Mouse (Mus musculus): ENCODE measurements around the gene Adamtsl4. TPM values are rescaled to one million over a fixed set of nuclear protein-coding genes. Genes with fewer than 3 reads are reported as not detected.
"Not testable (repeated sequence)": the region's sequence is repeated elsewhere in the genome, so short reads cannot be mapped to it uniquely, and the experiment has no call there.

Adamtsl4 gene
- polyA plus RNA-seq, 1 experiment from 2014 or later: 0.96 TPM

DNA sequence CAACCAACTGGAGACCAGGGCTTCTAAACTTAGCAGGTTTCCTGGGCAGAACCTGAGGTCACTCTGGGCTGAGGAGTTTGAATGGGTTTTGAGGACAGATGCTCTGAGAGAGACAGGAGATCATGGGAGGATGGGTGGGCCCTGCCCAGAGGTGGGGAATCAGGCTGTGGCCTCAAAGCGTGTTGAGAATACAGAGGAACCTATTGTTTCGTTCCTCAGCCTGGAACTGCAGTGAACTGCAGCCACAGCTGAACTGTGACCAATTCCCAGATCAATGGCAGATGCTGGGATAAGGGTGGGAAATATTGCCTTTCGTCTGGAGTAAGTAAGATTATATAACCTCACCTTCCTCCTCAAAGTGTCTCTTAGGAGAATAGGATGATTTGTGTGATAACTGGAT is 8.1 kb upstream of the Adamtsl4 start:
- Histone ChIP-seq H3K27ac (no peak overlapping the region), H3K4me3 (no peak overlapping the region), H3K36me3 (peaks cover 5% of the 10 kb centered on the region; the same call in 1 of the 2 replicates), H3K27me3 (replicated peaks) (no peaks in the 10 kb centered on the region), H3K4me1 (peaks cover 20% of the 10 kb centered on the region), H3K4me2 (replicated peaks) (no peak overlapping the region), H3K9me3 (no peaks in the 10 kb centered on the region), H3K9ac (no peak overlapping the region)
- 33% methylated on average over 3 of the region's 3 CpGs for WGBS
- ATAC-seq (ENCODE audit: low FRiP score, low read depth): 0 out of 2 replicates have a peak, but pooled peaks have one; percentile 33

DNA sequence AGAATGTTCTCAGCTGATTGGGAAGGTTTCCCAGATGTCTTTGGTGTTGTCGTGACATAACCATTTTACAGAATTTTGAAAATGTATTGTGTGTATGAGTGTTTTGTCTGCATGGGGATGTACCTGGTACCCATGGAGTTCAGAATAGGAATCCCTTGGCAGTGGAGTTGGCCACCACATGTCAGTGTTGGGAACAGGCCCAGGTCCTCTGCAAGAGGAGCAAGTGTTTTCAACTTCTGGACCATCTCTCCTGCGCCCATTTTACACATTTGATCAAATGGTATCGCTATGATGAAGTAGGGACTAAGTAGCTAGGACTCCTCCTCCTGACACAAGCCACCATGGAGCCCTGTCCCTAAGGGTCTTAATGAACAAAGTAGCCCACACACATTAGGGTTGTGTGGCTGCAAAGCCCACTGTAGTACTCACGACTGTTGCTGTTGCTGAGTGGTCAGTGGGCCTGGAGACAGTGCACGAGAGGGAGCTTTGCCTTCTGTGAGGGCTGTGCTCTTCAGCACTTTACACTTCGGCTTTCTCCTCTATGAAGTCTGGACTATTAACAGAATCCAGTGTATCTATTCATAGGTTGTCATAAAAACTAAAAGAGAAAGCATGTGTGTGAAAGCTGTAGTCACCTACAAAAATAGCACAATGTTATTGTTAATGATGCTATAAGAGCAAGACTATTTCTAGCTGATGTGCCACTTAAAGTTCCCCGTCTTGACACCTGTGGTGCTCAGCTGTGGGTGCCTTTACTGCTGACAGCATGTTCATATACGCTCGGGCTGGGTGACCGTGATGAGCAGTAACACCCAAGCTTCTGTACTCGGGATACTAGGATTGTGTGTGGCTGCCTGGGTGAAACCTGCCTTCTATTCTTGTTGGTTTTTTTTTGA is 7.3 kb upstream of the Adamtsl4 start:
- WGBS: 88% methylated on average over 11 of the region's 11 CpGs
- Histone ChIP-seq H3K27me3 (replicated peaks) (no peaks in the 10 kb centered on the region), H3K4me2 (replicated peaks) (no peak overlapping the region), H3K9ac (no peak overlapping the region), H3K27ac (no peak overlapping the region), H3K36me3 (peaks cover 5% of the 10 kb centered on the region; the same call in 1 of the 2 replicates), H3K4me3 (no peak overlapping the region), H3K9me3 (no peaks in the 10 kb centered on the region), H3K4me1 (peaks cover 20% of the 10 kb centered on the region)
- ATAC-seq (ENCODE audit: low FRiP score, low read depth): no peak

DNA sequence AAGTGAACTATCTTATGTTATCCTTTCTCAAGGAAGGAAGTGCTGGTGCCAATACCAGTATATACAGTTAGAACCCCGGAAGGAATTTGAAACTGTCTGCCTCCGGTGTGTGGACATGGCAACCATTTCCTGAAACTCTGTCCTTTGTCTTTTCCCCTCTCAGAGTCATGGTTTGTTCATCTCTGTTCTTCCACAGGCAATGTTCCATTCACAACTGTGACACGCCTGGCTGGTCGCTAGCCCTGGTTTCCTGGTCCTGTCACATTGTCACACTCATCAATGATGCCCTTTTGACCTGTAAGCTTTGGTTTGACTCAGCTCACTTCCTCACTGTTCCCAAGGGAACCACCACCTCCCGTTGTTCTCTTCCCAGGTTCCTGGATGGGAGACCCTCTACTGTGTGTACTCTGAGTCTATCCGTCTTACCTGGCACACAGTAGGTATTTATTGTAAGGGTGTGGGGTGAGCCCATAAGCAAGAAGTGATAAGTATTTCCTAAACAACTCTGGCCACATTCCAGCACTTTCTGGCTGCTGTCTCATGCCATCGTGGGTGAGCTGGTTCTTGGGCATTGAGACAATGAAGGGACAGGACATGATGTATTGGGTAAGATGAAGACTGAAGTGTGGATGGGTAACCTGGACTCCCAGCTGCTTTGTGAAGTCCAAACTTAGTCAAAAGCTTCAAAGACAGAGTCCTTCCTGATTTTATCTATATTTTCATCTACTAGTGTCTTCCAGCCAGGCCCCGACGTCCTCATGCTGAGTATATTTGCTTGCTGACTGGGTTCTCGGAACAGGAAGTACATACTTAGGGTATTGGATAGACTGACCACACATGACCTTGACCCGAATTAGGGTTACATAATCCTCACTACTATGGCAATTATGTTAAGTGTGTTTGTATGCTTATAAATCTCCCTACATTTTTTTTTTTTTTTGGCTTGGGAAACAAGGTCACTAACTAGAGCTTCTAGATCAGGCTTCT is 6.4 kb upstream of the Adamtsl4 start:
- no peak for ATAC-seq (ENCODE audit: low FRiP score, low read depth)
- Histone ChIP-seq H3K4me2 (replicated peaks) (no peak overlapping the region), H3K27me3 (replicated peaks) (no peaks in the 10 kb centered on the region), H3K27ac (no peak overlapping the region), H3K9me3 (no peaks in the 10 kb centered on the region), H3K9ac (no peak overlapping the region), H3K4me3 (no peak overlapping the region), H3K36me3 (peaks cover 5% of the 10 kb centered on the region; the same call in 1 of the 2 replicates), H3K4me1 (peaks cover 20% of the 10 kb centered on the region)
- WGBS: 73% methylated on average over 11 of the region's 11 CpGs

DNA sequence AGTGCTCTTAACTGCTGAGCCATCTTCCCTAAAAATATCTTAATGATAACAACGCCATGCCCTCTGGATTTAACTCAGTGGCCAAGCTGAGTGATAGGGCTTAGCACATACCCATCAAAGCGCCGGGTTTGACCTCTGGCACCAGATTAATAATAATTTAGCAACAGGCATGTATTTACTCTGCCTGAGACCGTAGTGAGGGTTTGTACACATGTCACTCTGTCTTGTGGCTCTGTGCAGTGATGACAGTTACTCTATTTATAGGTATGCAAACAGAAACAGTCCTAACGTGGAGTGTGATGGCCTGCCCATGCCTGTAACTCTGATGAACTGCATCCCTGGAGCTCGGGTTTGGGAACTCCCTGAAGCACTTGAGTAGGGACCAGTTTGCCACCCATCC is 5.0 kb upstream of the Adamtsl4 start:
- H3K4me1 ChIP-seq: peaks cover 25% of the 10 kb centered on the region
- no peak overlapping the region for H3K9ac ChIP-seq
- no peak for ATAC-seq (ENCODE audit: low FRiP score, low read depth)
- no peak overlapping the region for H3K4me2 ChIP-seq (replicated peaks)
- no peak overlapping the region for H3K4me3 ChIP-seq
- H3K36me3 ChIP-seq: peaks cover 5% of the 10 kb centered on the region; the same call in 1 of the 2 replicates
- no peaks in the 10 kb centered on the region for H3K27me3 ChIP-seq (replicated peaks)
- 86% methylated on average over 6 of the region's 6 CpGs for WGBS
- H3K9me3 ChIP-seq: no peaks in the 10 kb centered on the region
- no peak overlapping the region for H3K27ac ChIP-seq

DNA sequence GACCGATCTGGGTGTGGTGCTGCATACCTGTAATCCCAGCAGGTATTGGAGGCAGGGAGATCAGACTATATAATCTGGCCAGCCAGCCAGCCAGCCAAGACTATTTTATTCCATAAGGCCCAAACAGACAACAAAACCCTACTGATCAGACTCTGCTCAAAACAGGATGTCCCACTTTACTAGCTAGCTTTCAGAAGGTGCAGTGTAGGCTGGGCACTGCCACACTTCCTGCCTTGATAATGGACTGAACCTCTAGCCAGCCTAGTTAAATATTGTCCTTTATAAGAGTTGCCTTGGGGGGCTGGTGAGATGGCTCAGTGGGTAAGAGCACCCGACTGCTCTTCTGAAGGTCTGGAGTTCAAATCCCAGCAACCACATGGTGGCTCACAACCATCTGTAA is 2.8 kb upstream of the Adamtsl4 start:
- H3K27ac ChIP-seq; H3K36me3 ChIP-seq; H3K4me3 ChIP-seq; H3K27me3 ChIP-seq (replicated peaks); H3K4me2 ChIP-seq (replicated peaks); H3K9me3 ChIP-seq; H3K9ac ChIP-seq; ATAC-seq (ENCODE audit: low FRiP score, low read depth): not testable (repeated sequence)
- WGBS: 93% methylated on average over 2 of the region's 2 CpGs
- H3K4me1 ChIP-seq: peaks cover 29% of the 10 kb centered on the region

DNA sequence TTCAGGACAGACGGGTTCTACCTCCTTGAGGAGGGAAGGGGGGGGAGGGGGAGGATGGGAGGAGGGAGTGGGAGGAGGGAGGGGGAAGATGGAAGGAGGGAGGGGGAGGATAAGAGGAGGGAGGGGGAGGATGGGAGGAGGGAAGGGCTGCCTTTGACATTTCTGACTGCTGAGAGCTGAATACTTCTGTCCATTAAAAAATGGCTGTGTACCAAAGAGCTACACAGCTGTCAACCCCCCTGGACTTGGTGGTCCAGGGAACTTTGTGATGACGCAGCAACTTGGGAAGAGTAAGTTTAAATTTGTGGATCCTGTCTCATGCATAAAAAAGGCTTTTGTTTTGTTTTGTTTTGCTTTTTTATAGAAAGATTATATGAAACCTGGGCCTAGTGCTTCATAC is 2.2 kb upstream of the Adamtsl4 start:
- Histone ChIP-seq H3K27ac (no peak overlapping the region), H3K9me3 (no peaks in the 10 kb centered on the region), H3K27me3 (replicated peaks) (peaks cover 6% of the 10 kb centered on the region; the same call in 1 of the 2 replicates), H3K4me3 (no peak overlapping the region), H3K4me1 (peaks cover 26% of the 10 kb centered on the region), H3K36me3 (peaks cover 5% of the 10 kb centered on the region; the same call in 1 of the 2 replicates), H3K9ac (no peak overlapping the region), H3K4me2 (replicated peaks) (no peak overlapping the region)
- WGBS: 53% methylated on average over 2 of the region's 2 CpGs
- no peak for ATAC-seq (ENCODE audit: low FRiP score, low read depth)

DNA sequence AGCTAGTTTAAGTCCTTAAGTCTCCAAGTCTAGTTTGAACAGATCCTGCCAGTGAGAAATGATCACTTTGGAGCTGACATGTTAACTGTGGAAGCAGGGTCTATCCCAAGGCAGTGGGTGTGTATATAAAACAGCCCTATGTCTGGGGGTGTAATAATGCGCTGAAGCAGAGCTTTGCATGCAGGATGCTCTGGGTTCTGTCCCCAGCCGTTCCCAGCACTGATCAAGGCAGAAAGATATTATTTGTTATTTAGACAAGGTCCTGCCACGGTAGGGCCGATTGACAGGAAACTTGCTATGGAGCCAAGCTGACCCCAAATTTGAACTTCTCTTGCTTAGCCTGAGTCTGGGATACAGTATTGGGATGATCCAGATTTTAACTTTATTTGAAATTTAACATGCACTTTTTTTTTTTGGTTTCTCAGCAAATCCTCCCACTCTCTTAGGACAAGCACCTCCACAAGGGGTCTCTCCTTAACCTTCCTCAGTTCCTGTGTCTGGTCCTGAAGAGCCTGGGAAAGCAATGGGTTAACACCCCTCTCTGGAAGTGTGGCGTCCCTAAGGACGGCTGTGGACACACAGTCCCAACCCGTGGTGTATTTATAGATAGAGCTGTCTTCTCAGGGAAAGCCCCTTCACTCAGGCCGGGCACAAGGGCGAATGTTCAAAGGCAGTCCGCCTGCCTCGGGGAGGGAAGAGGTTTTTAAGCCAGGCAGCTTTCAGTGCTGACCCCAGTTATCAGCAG is 1.6 kb upstream of the Adamtsl4 start:
- H3K4me2 ChIP-seq (replicated peaks): no peak overlapping the region
- no peak overlapping the region for H3K4me3 ChIP-seq
- no peak overlapping the region for H3K9ac ChIP-seq
- no peak overlapping the region for H3K27ac ChIP-seq
- ATAC-seq (ENCODE audit: low FRiP score, low read depth): no peak
- H3K9me3 ChIP-seq: no peaks in the 10 kb centered on the region
- peaks cover 26% of the 10 kb centered on the region for H3K4me1 ChIP-seq
- peaks cover 5% of the 10 kb centered on the region; the same call in 1 of the 2 replicates for H3K36me3 ChIP-seq
- peaks cover 6% of the 10 kb centered on the region; the same call in 1 of the 2 replicates for H3K27me3 ChIP-seq (replicated peaks)
- WGBS: 36% methylated on average over 11 of the region's 11 CpGs

DNA sequence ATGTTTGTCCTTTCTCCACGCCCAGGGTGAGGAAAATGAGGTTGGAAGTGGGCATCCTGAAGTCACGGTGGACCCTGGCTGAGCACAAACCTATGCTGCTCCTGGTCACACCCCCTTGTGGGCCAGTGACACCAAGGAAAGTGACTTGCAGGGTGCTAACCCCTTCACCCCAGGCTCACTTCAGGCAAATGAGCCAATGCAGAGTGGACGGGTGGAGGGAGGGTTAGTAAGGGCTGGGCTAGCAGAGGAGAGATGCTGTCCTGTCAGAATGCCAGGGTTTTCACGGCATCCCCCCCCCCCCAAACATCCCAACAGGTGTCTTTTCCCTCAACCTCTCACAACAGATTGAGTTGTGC is 571 bp downstream of the Adamtsl4 start:
- H3K9ac ChIP-seq: peak overlapping the region; percentile 61; the same call in 1 of the 2 replicates
- 8% methylated on average over 4 of the region's 4 CpGs for WGBS

DNA sequence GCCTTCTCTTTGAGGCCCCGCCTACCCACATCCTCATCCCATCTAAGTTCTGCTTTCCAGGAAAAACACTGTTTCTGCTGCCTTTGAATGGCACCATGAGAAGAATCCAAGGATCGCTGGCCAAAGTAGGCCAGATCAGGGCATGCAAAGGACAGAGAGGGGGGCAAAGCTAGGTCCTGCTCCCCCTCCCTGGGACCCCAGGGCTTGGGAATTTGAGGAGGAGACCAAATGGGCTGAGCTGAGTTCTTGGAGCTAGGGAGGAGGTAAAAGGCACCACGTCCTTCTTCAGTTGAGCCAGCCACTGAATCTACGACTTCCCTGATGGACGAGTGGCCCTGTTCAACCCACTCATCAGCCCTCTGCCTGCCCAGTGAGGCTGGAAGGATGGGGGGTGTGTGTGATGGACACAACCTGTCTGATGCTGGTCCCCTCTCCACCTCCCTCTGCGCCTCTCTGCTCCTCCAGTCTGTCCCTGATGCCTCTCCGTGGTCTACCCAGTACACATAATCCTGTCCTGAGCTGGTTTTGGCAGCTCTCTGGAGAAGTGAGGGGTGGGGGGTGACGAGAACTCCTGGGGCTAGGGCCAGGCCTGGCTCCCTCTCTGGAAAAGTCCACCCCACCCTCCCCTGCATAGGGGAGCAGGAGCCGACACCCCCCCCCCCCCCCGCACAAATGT is 1.1 kb downstream of the Adamtsl4 start:
- peak overlapping the region; percentile 84 for H3K4me2 ChIP-seq (replicated peaks)
- no peak overlapping the region for H3K4me3 ChIP-seq
- H3K27me3 ChIP-seq (replicated peaks): peaks cover 6% of the 10 kb centered on the region; the same call in 1 of the 2 replicates
- ATAC-seq (ENCODE audit: low FRiP score, low read depth): peak; percentile 44
- H3K36me3 ChIP-seq: peaks cover 5% of the 10 kb centered on the region; the same call in 1 of the 2 replicates
- 43% methylated on average over 10 of the region's 10 CpGs for WGBS
- H3K9me3 ChIP-seq: no peaks in the 10 kb centered on the region
- H3K4me1 ChIP-seq: peaks cover 27% of the 10 kb centered on the region
- H3K9ac ChIP-seq: 0 out of 2 replicates have a peak overlapping the region, but pooled peaks have one; percentile 61
- no peak overlapping the region for H3K27ac ChIP-seq

More for the DNA sequence above, 571 bp downstream of the Adamtsl4 start:
- Histone ChIP-seq H3K36me3 (peaks cover 5% of the 10 kb centered on the region; the same call in 1 of the 2 replicates), H3K9me3 (no peaks in the 10 kb centered on the region), H3K27me3 (replicated peaks) (peaks cover 6% of the 10 kb centered on the region; the same call in 1 of the 2 replicates), H3K27ac (no peak overlapping the region), H3K4me2 (replicated peaks) (peak overlapping the region; percentile 84), H3K4me3 (peak overlapping the region; percentile 34), H3K4me1 (peaks cover 26% of the 10 kb centered on the region)
- ATAC-seq (ENCODE audit: low FRiP score, low read depth): 0 out of 2 replicates have a peak, but pooled peaks have one; percentile 7

DNA sequence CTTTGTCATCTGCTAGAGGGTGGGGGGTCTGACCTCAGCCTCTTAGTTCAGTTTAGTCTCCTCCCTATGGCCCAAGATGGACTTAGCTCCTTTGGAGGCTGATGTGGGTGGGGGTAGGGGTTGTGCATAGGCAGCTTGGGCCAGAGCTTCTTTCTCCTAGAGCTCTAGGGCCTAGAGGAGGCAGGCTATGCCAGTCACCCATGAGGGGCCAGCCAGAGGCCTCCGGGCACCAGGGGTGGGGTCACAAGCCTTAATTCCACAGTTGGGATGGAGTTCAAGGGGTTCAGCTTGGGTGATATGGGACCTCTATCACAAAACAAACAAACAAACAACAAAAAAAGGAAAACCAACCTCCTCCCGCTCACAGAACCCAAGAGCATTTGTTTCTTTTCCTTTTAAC is 2.0 kb downstream of the Adamtsl4 start:
- Histone ChIP-seq H3K36me3 (no peaks in the 10 kb centered on the region), H3K4me1 (peaks cover 37% of the 10 kb centered on the region), H3K4me2 (replicated peaks) (no peak overlapping the region), H3K9ac (no peak overlapping the region), H3K4me3 (no peak overlapping the region), H3K27me3 (replicated peaks) (peaks cover 6% of the 10 kb centered on the region; the same call in 1 of the 2 replicates), H3K9me3 (no peaks in the 10 kb centered on the region), H3K27ac (no peak overlapping the region)
- ATAC-seq (ENCODE audit: low FRiP score, low read depth): no peak
- WGBS: 93% methylated on average over 2 of the region's 2 CpGs

DNA sequence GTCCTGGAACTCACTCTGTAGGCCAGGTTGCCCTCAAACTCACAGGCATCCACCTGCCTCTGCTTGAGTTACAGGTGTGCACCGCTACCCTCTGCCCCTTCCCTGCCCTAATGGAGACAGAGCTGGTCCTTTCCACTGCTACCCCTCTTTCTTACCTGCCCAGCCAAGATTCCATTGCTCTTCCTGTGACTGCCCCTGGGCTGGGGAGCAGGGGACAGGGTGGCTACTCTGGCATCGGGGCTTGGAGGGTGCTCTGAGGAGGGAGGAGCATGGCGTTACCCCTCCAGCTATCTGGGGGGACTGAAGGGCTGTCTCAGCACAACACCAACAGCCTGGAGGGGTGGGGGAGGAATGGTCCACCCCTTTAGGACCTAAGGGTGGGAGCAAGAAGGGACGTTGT is 2.4 kb downstream of the Adamtsl4 start:
- Histone ChIP-seq H3K4me2 (replicated peaks) (no peak overlapping the region), H3K36me3 (no peaks in the 10 kb centered on the region), H3K9ac (no peak overlapping the region), H3K27ac (no peak overlapping the region), H3K9me3 (no peaks in the 10 kb centered on the region), H3K4me3 (no peak overlapping the region), H3K27me3 (replicated peaks) (peaks cover 6% of the 10 kb centered on the region; the same call in 1 of the 2 replicates), H3K4me1 (peaks cover 38% of the 10 kb centered on the region)
- no peak for ATAC-seq (ENCODE audit: low FRiP score, low read depth)
- 83% methylated on average over 4 of the region's 4 CpGs for WGBS
